Mouse (Mus musculus): ENCODE data around the gene Zdhhc16.

The Zdhhc16 gene

GRCm38 (mm10) chr19:41987206-41987605 lies 53.9 kb downstream of the Zdhhc16 start:
- DNase-seq (ENCODE audit: low spot score in 2 of 2) = no peak

DNA sequence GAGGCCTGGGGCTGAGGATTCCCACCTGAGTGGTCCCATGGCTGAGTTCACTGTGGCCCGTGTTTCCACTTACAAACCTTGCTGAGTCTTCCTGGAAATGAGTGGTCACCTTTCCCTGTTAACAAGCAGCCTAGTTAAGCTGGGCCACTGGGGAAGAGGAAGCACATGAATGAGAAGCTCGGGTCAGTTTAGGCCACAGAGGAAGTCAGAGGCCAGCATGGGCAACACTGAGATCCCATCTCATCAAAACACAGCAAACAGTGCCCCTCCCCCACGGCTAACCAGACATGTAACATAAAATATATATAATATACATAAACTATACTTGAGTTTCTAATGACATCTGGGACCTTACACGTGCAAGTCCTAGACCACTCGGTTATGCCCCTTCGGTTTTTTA lies 56.5 kb downstream of the Zdhhc16 start:
- DNase-seq (ENCODE audit: low spot score in 2 of 2) = no peak

DNA sequence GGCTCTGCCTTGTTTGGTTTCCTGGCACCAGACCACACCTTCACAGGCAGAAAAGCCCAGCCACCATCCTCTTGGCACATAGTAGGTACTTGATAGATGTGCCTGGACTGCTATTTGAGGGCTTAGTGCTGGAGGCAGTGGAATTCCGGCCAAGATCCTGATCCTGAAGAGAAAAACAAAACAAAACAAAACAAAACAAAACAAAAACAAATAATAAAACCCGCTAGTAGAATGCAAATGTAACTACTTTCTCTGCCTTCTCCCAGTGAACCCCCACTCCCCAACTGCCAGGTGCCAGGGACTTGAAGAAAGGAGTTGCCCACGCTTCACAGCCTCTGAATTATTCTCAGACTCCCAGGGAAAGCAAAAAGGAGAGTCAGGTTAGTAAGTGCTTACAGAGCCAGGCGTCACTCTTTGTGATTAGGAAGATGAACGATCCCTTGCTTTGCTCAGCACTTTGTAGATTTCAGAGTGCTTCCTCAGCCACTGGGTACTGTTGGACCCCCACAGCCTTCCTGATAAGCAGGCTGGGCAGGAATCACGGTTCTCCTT lies 58.7 kb downstream of the Zdhhc16 start:
- no peak for DNase-seq (ENCODE audit: low spot score in 2 of 2)

- no peak for DNase-seq (ENCODE audit: low spot score in 2 of 2)
These were observed 59.7 kb downstream of the Zdhhc16 start for GRCm38 (mm10) chr19:41992971-41993370.

GRCm38 (mm10) chr19:41993484-41993883 lies 60.2 kb downstream of the Zdhhc16 start:
- peak in 1 of 2 experiments; percentile 55 for DNase-seq (ENCODE audit: low spot score in 2 of 2)
